Mouse (Mus musculus) CH12.LX (cell line): ENCODE data around the gene Hmgcll1. TPM values are rescaled to one million over a fixed set of nuclear protein-coding genes. Genes with fewer than 3 reads are reported as not detected.

Experiments used
- DNase-seq: peaks from one replicate; pipeline ENCODE4 v3.0.0-alpha.2; 2013; ENCODE audit errors: extremely low read depth
- H3K27ac ChIP-seq: 2 replicates; pipeline ENCODE4 v1.5.1; 2012; ENCODE audit warnings: low read depth, mild to moderate bottlenecking, control low read depth, moderate library complexity; ENCODE audit not compliant: insufficient read depth
- H3K27me3 ChIP-seq: replicated peaks from 2 replicates; pipeline ENCODE3; 2012; ENCODE audit warnings: inconsistent platforms
- H3K36me3 ChIP-seq, 2 experiments: replicated peaks in 1 of 2; 2 replicates each; pipeline versions ENCODE3 to v1.6.1; 2012; ENCODE audit warnings: inconsistent platforms in 1 of 2, low read length in 1 of 2, mild to moderate bottlenecking in 1 of 2, mixed read lengths in 1 of 2, moderate library complexity in 1 of 2; ENCODE audit not compliant: control insufficient read depth in 1 of 2, insufficient read depth in 1 of 2
- H3K4me1 ChIP-seq, 2 experiments: 2 replicates each; pipeline ENCODE4 v1.6.1; 2012; ENCODE audit warnings: inconsistent platforms in 1 of 2, moderate library complexity in 1 of 2; ENCODE audit not compliant: insufficient read depth in 2 of 2, control insufficient read depth in 1 of 2
- H3K4me2 ChIP-seq: 2 replicates; pipeline ENCODE4 v1.6.1; 2012; ENCODE audit warnings: low read depth, mild to moderate bottlenecking, control low read depth; ENCODE audit not compliant: poor library complexity, insufficient read depth, severe bottlenecking
- H3K4me3 ChIP-seq, 3 experiments: fragments of 150-350 bp in 1 of 3; sonication (generic) in 1 of 3; replicated peaks in 1 of 3; 2 replicates each; pipeline versions ENCODE3 to v1.5.1; 2011 to 2012; ENCODE audit warnings: low read depth in 2 of 3, low read length in 2 of 3, mild to moderate bottlenecking in 2 of 3, moderate library complexity in 2 of 3, control low read depth in 1 of 3, improper control_type of control experiment in 1 of 3, inconsistent platforms in 1 of 3, mixed read lengths in 1 of 3; ENCODE audit not compliant: poor library complexity in 1 of 3
- H3K79me2 ChIP-seq: replicated peaks from 2 replicates; pipeline ENCODE4 v1.6.1; 2012; ENCODE audit warnings: mild to moderate bottlenecking, moderate library complexity; ENCODE audit not compliant: control insufficient read depth, poor library complexity, insufficient read depth, severe bottlenecking; ENCODE audit errors: extremely low read depth
- H3K9ac ChIP-seq: 2 replicates; pipeline ENCODE4 v1.6.1; 2012; ENCODE audit warnings: low read depth, mild to moderate bottlenecking, control low read depth, moderate library complexity; ENCODE audit not compliant: insufficient read depth
- H3K9me3 ChIP-seq: replicated peaks from 2 replicates; pipeline ENCODE3; 2012; ENCODE audit warnings: low read length, inconsistent platforms, mixed read lengths
- BHLHE40 ChIP-seq: IDR thresholded peaks from 2 replicates; pipeline ENCODE4 v1.6.1; 2011; ENCODE audit warnings: mild to moderate bottlenecking, low read depth, low read length, improper control_type of control experiment
- E2F4 ChIP-seq: IDR thresholded peaks from 2 replicates; pipeline ENCODE4 v1.6.1; 2011; ENCODE audit warnings: low read depth, low read length, improper control_type of control experiment; ENCODE audit not compliant: insufficient replicate concordance
- ELF1 ChIP-seq: IDR thresholded peaks from 2 replicates; pipeline ENCODE4 v1.6.1; 2014; ENCODE audit warnings: low read depth, mild to moderate bottlenecking, inconsistent platforms, low read length, improper control_type of control experiment
- EP300 ChIP-seq: IDR thresholded peaks from 2 replicates; pipeline ENCODE4 v1.6.1; 2011; ENCODE audit warnings: low read length, improper control_type of control experiment
- JUN ChIP-seq: IDR thresholded peaks from 2 replicates; pipeline ENCODE4 v1.6.1; 2011; ENCODE audit warnings: low read depth, mild to moderate bottlenecking, low read length, improper control_type of control experiment, moderate library complexity; ENCODE audit not compliant: insufficient read depth
- KAT2A ChIP-seq: IDR thresholded peaks from 2 replicates; pipeline ENCODE4 v1.6.1; 2012; ENCODE audit warnings: low read length, improper control_type of control experiment, inconsistent platforms; ENCODE audit not compliant: insufficient replicate concordance
- MAX ChIP-seq: IDR thresholded peaks from 2 replicates; pipeline ENCODE4 v1.6.1; 2011; ENCODE audit warnings: low read length, improper control_type of control experiment
- MAZ ChIP-seq: IDR thresholded peaks from 2 replicates; pipeline ENCODE4 v1.6.1; 2012; ENCODE audit warnings: low read depth, mild to moderate bottlenecking, inconsistent platforms, low read length, improper control_type of control experiment, moderate library complexity
- MEF2A ChIP-seq: IDR thresholded peaks from 2 replicates; pipeline ENCODE4 v1.6.1; 2014; ENCODE audit warnings: low read depth, mild to moderate bottlenecking, inconsistent platforms, low read length, improper control_type of control experiment, borderline replicate concordance
- MXI1 ChIP-seq: IDR thresholded peaks from 2 replicates; pipeline ENCODE4 v1.6.1; 2011; ENCODE audit warnings: mild to moderate bottlenecking, low read depth, low read length, improper control_type of control experiment
- MYC ChIP-seq: IDR thresholded peaks from 2 replicates; pipeline ENCODE4 v1.6.1; 2011; ENCODE audit warnings: low read depth, mild to moderate bottlenecking, improper control_type of control experiment, low read length
- POLR2A ChIP-seq: IDR thresholded peaks from 2 replicates; pipeline ENCODE4 v1.6.1; 2011; ENCODE audit warnings: low read depth, mild to moderate bottlenecking, improper control_type of control experiment, low read length
- RAD21 ChIP-seq: IDR thresholded peaks from 2 replicates; pipeline ENCODE4 v1.6.1; 2011; ENCODE audit warnings: low read depth, mild to moderate bottlenecking, low read length, improper control_type of control experiment, moderate library complexity
- RCOR1 ChIP-seq: conservative IDR thresholded peaks from 2 replicates; pipeline ENCODE4 v1.6.1; 2012; ENCODE audit warnings: low read depth, mild to moderate bottlenecking, inconsistent platforms, low read length, improper control_type of control experiment
- SIN3A ChIP-seq: IDR thresholded peaks from 2 replicates; pipeline ENCODE4 v1.6.1; 2012; ENCODE audit warnings: low read length, improper control_type of control experiment, inconsistent platforms
- TCF12 ChIP-seq: IDR thresholded peaks from 2 replicates; pipeline ENCODE4 v1.6.1; 2014; ENCODE audit warnings: low read depth, mild to moderate bottlenecking, inconsistent platforms, low read length, improper control_type of control experiment
- USF1 ChIP-seq: IDR thresholded peaks from 2 replicates; pipeline ENCODE4 v1.6.1; 2014; ENCODE audit warnings: low read depth, mild to moderate bottlenecking, inconsistent platforms, low read length, improper control_type of control experiment
- USF2 ChIP-seq: conservative IDR thresholded peaks from 2 replicates; pipeline ENCODE4 v1.6.1; 2011; ENCODE audit warnings: low read depth, low read length, improper control_type of control experiment
- ZC3H11A ChIP-seq: IDR thresholded peaks from 2 replicates; pipeline ENCODE4 v1.6.1; 2012; ENCODE audit warnings: low read depth, mild to moderate bottlenecking, inconsistent platforms, low read length, improper control_type of control experiment
- ZKSCAN1 ChIP-seq: IDR thresholded peaks from 2 replicates; pipeline ENCODE4 v1.6.1; 2012; ENCODE audit warnings: low read depth, inconsistent platforms, low read length, improper control_type of control experiment, borderline replicate concordance
- dilution Hi-C: fragments of 300-500 bp; cut with MboI; formaldehyde crosslinking; loops from 2 replicates; pipeline ENCODE4 v1.14.3; 2020; ENCODE audit warnings: low sequenced_read_pairs; ENCODE audit not compliant: extremely low pct_unique_long_range_greater_than_20kb, extremely low pct_ligation_motif_present
- in situ Hi-C: fragments of 300-500 bp; cut with MboI; formaldehyde crosslinking; loops from 3 replicates; pipeline ENCODE4 v1.14.3; 2019; ENCODE audit warnings: low sequenced_read_pairs, low pct_ligation_motif_present, low pct_unique_long_range_greater_than_20kb, mixed read lengths
- polyA plus RNA-seq: library from polyadenylated mRNA; unstranded; fragments of >175 nt; gene quantifications from 2 replicates; pipeline ENCODE4 v1.2.1, GENCODE M21; 2012; ENCODE audit warnings: low read depth; ENCODE audit not compliant: insufficient read length
- total RNA-seq, 2 experiments: library from RNA; depleted of rRNA; stranded (reverse); fragments of 300-350 nt in 1 of 2; fragments of >200 nt in 1 of 2; gene quantifications; 2 replicates each; pipeline ENCODE4 v1.2.3; 2012 to 2014

The Hmgcll1 gene
- total and polyA plus RNA-seq, 3 experiments = 0.08 to 0.12 TPM; not detected in 1

DNA sequence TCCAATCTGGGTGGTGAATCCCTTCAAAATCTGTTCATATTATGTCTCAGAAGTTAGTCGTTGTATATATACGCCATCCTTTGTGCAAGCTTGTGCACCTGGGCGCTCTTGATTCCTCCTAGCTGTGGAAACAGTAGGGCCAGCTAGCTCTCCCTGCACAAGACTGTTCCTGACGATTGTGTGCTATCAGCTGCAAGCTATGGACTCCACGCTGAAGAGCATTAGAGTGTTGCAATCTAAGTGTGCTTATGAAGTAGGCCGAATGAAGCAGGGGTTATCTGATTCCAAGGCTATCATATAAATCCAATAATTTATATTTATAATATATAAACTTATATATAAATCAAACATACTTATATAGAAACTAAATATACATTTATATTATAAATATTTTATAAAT, 866 bp upstream of the Hmgcll1 start:
- in situ Hi-C loops = no loop called here
- dilution Hi-C loops = no loop called here

DNA sequence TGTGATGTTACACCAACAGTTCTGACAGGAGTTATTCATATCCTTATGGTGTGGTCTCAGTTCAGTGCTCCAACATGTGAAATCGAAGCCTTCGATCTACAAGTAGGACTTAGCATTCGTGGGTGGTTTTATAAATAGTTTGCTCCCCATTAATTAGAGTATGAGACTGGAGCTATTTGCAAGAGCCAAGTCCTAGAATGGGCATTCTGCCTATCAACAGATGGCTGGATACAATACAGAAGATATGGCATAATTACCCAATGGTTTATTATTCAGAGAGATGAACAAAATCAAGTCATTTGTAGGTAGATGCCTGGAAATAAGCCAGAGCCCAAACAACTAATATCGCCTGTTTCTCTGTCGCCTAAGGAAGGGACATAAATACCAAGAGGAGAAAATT, 1.3 kb downstream of the Hmgcll1 start:
- H3K36me3 ChIP-seq = no peaks in the 10 kb centered on the region
- in situ Hi-C loops (no loop called here), dilution Hi-C loops (no loop called here)
- no peaks in the 10 kb centered on the region; a peak in 1 of 4 replicates for H3K4me1 ChIP-seq
- TF ChIP-seq MYC (no peak), USF1 (no peak), MAX (no peak)
- no peak for DNase-seq
- H3K79me2 ChIP-seq = no peaks in the 10 kb centered on the region
- H3K4me2 ChIP-seq = no peak overlapping the region
- no peak overlapping the region for H3K9ac ChIP-seq
- H3K4me3 ChIP-seq = no peak overlapping the region
- H3K27me3 ChIP-seq = no peaks in the 10 kb centered on the region
- H3K27ac ChIP-seq = no peak overlapping the region
- H3K9me3 ChIP-seq = peaks cover 4% of the 10 kb centered on the region

More for the DNA sequence above, 866 bp upstream of the Hmgcll1 start:
- no peak for DNase-seq
- TF ChIP-seq JUN = no peak
- no peak for TF ChIP-seq MXI1
- TF ChIP-seq KAT2A = no peak
- no peak for TF ChIP-seq BHLHE40
- no peak for TF ChIP-seq E2F4
- TF ChIP-seq EP300 = no peak
- TF ChIP-seq RAD21 = no peak
- no peak for TF ChIP-seq SIN3A
- H3K79me2 ChIP-seq = no peaks in the 10 kb centered on the region
- no peak overlapping the region for H3K27ac ChIP-seq
- H3K4me2 ChIP-seq = no peak overlapping the region
- H3K4me1 ChIP-seq = no peaks in the 10 kb centered on the region; a peak in 1 of 4 replicates
- H3K27me3 ChIP-seq = no peaks in the 10 kb centered on the region
- H3K9me3 ChIP-seq = peaks cover 4% of the 10 kb centered on the region
- H3K9ac ChIP-seq = no peak overlapping the region
- no peaks in the 10 kb centered on the region for H3K36me3 ChIP-seq
- H3K4me3 ChIP-seq = no peak overlapping the region

DNA sequence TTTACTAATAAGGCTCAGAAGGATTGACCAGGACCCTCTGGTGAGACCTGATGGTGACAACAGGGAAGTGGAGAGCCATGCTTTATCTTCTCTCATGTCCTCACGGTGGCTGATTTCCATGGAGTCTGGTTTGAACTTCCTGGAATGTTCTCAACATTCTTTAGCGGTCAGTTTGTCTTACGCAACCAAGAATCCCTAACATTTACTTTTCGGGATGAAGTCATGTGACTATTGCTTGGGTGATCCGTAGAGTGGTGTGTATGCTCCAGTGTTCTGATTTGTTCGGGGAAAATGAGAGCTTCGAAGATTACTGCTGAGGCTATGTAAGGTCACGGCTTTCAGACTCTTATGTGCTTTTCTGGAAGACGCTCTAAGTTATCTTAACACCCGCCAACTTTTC, 1.9 kb downstream of the Hmgcll1 start:
- Histone ChIP-seq H3K79me2 (no peaks in the 10 kb centered on the region), H3K9ac (no peak overlapping the region), H3K27ac (no peak overlapping the region), H3K36me3 (no peaks in the 10 kb centered on the region), H3K4me1 (no peaks in the 10 kb centered on the region; a peak in 1 of 4 replicates), H3K27me3 (no peaks in the 10 kb centered on the region), H3K4me3 (no peak overlapping the region), H3K9me3 (peaks cover 4% of the 10 kb centered on the region), H3K4me2 (no peak overlapping the region)
- dilution Hi-C loops = no loop called here
- no peak for DNase-seq
- TF ChIP-seq USF2 (no peak), ZKSCAN1 (no peak), ZC3H11A (no peak), JUN (no peak), MEF2A (no peak), RAD21 (no peak), MAZ (no peak), ELF1 (no peak), TCF12 (no peak), RCOR1 (no peak), SIN3A (no peak), USF1 (no peak), POLR2A (no peak), MYC (no peak)
- TF ChIP-seq, all 38 proteins: peak for 0
- in situ Hi-C loops = no loop called here
